ENCODE assay signal across 8 mouse cellular contexts in the genomic region with DNA sequence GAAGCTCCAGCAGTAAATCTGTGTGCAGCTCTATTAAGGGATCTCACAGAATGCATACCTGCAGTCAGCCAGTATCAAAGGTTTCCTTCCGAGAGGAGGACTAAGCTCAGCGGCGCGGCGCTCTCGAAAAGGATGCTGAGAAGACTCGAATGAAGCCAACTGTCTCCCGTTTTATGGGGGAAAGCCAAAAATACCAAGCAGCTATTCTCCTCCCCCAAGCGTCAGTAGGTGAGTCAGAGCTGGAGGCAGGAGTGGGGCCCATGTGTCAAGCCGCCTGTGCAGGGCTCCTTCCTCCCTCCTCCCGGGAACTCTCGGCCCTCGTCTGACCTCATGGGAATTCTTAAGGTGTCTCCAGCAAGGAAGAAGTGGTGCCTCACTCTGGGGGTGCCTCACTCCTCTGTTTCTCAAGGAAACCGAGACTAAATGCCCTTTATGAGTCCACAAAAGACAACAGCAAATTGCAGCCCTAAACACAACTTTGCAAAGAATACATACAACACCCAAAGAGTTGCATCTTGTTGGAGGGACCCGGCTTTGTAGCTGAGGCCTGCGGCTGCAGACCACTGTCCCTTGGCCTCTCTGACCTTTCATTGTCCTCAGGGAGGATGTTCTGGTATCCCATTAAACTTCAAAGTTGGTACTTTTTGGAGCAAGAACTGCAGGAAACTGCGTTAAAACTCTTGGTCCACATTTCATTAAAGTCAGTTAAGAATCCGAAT. TPM values are rescaled to one million over a fixed set of nuclear protein-coding genes. Genes with fewer than 3 reads are reported as not detected.
DNase-seq lines count a peak whose midpoint lies in the region; ATAC-seq and TF ChIP-seq lines count a peak whose summit lies in the region.

No protein-coding gene starts in this region.

- 9% methylated on average over 18 of the region's 18 CpGs for WGBS in heart, embryonic 14.5 days
- WGBS in lung, postnatal 0 days: 8% methylated on average over 18 of the region's 18 CpGs

- no peaks in the 10 kb centered on the region for H3K9me3 ChIP-seq in heart, embryonic 14.5 days (ENCODE audit: control insufficient read depth, low read length)
- no peaks in the 10 kb centered on the region for H3K9me3 ChIP-seq in lung, postnatal 0 days (ENCODE audit: low read length)

- ATAC-seq in Patski: peak; percentile 42
- no peak for ATAC-seq in heart, embryonic 14.5 days (ENCODE audit: insufficient number of reproducible peaks, insufficient read depth, low FRiP score, low read depth)
- peak; percentile 60 for ATAC-seq in lung, postnatal 0 days

- no peak for TF ChIP-seq CTCF in Patski (IDR thresholded peaks at IDR 0.05)
- TF ChIP-seq CTCF in lung, postnatal 0 days (IDR thresholded peaks at IDR 0.05): no peak

- no peak for TF ChIP-seq EP300 in lung, postnatal 0 days (IDR thresholded peaks at IDR 0.05)

- peak; percentile 62 to 75 for DNase-seq in layer of hippocampus, adult 18-20 months (ENCODE audit: low spot score in 2 of 2)
- no peak for DNase-seq in layer of hippocampus, postnatal 10 days (ENCODE audit: low spot score in 2 of 2)
- no peak for DNase-seq in Patski (ENCODE audit: low read depth, low spot score)
- DNase-seq in embryo, embryonic 11 days: peak; percentile 46
- DNase-seq in kidney, postnatal 14 days: peak; percentile 41
- DNase-seq in lung, postnatal 0 days (ENCODE audit: low spot score): peak; percentile 79
- peak; percentile 59 for DNase-seq in skeletal muscle tissue, adult 2 months (ENCODE audit: low read depth, low spot score)

- POLR2A ChIA-PET in Patski (lab: Charles Lee): interaction anchor here (0.9 kb wide), 2 partner anchors 12 to 100 kb away, joined by 3 to 6 read pairs; no protein-coding TSS in a partner anchor

- in situ Hi-C loops in Patski (cut with MboI; ENCODE audit: low pct_unique_long_range_greater_than_20kb): no loop called here

- peak overlapping the region; percentile 0 to 69; a peak in 2 of 4 replicates for H3K4me3 ChIP-seq in heart, embryonic 14.5 days (ENCODE audit: control insufficient read depth in 1 of 2, insufficient read depth in 1 of 2, low read depth in 1 of 2, low read length in 2 of 2)
- H3K4me3 ChIP-seq in lung, postnatal 0 days (ENCODE audit: low read depth, low read length): peak overlapping the region; percentile 64

- no peaks in the 10 kb centered on the region for H3K36me3 ChIP-seq in heart, embryonic 14.5 days (ENCODE audit: control insufficient read depth, insufficient read depth, low read length)
- no peaks in the 10 kb centered on the region for H3K36me3 ChIP-seq in lung, postnatal 0 days (ENCODE audit: insufficient read depth, low read length)

- no peak overlapping the region; the same call in 1 of the 2 replicates for H3K9ac ChIP-seq in heart, embryonic 14.5 days (ENCODE audit: low read length)
- 0 out of 2 replicates have a peak overlapping the region, but pooled peaks have one; percentile 13 for H3K9ac ChIP-seq in lung, postnatal 0 days (replicated peaks; ENCODE audit: low read depth)

- H3K27me3 ChIP-seq in Patski: no peaks in the 10 kb centered on the region
- peaks cover 22% of the 10 kb centered on the region for H3K27me3 ChIP-seq in heart, embryonic 14.5 days (ENCODE audit: control insufficient read depth, insufficient read depth, low read length)
- no peaks in the 10 kb centered on the region for H3K27me3 ChIP-seq in lung, postnatal 0 days (replicated peaks; ENCODE audit: insufficient read depth, low read length)

- H3K4me1 ChIP-seq in heart, embryonic 14.5 days (ENCODE audit: control insufficient read depth in 2 of 2, insufficient read depth in 2 of 2, low read length in 2 of 2): peaks cover 19 to 25% of the 10 kb centered on the region in 2 experiments
- H3K4me1 ChIP-seq in lung, postnatal 0 days (ENCODE audit: insufficient read depth, low read depth, low read length): no peaks in the 10 kb centered on the region; the same call in 1 of the 2 replicates

- no peak overlapping the region for H3K27ac ChIP-seq in heart, embryonic 14.5 days (replicated peaks in 1 of 2; ENCODE audit: control insufficient read depth in 1 of 2, insufficient read depth in 1 of 2, low read depth in 2 of 2, low read length in 2 of 2)
- H3K27ac ChIP-seq in lung, postnatal 0 days (ENCODE audit: low read length): peak overlapping the region; percentile 88

- H3K4me2 ChIP-seq in heart, embryonic 14.5 days (ENCODE audit: low read length): peak overlapping the region; percentile 98
- peak overlapping the region; percentile 89 for H3K4me2 ChIP-seq in lung, postnatal 0 days (replicated peaks; ENCODE audit: low read depth, low read length)

- CTCF ChIA-PET in Patski (lab: Charles Lee): interaction anchor here (0.8 to 1.4 kb wide), 4 partner anchors 9 to 101 kb away, joined by 3 to 6 read pairs (median 3); no protein-coding TSS in a partner anchor

RNA-seq across cellular contexts. Expression of gene Dusp14, which starts 2.0 kb away (rescaled TPM):
- total RNA-seq in layer of hippocampus, adult 18-20 months (2021): 10 to 100 TPM; 33.5 to 35.0 TPM
- 10 to 100 TPM; 15.9 to 17.3 TPM for total RNA-seq in layer of hippocampus, postnatal 10 days (2021)
- 34.8 TPM for polyA plus RNA-seq in Patski (2021)
- polyA plus RNA-seq in heart, embryonic 14.5 days (2014; fragmentation: Nextera tagmentation; extraction: Ambion mirVana): 4.2 and 5.0 TPM in 2 replicates
- 66.7 and 69.2 TPM in 2 replicates for polyA plus RNA-seq in lung, postnatal 0 days (2015; fragmentation: Nextera tagmentation; extraction: Ambion mirVana)

Comparison
In these comparisons a context has a peak if more than half of its experiments do, and no peak if none do; other contexts are left out.
1. DNase-seq: peak in layer of hippocampus, adult 18-20 months (2 of 2), embryo, embryonic 11 days (single experiment), kidney, postnatal 14 days (single experiment), lung, postnatal 0 days (single experiment) and skeletal muscle tissue, adult 2 months (single experiment); none in layer of hippocampus, postnatal 10 days (0 of 2) and Patski (single experiment).